Mouse (Mus musculus) testis, adult 2 months (tissue): ENCODE data around the gene Myo6. TPM values are rescaled to one million over a fixed set of nuclear protein-coding genes. Genes with fewer than 3 reads are reported as not detected.

Source experiments
- H3K27ac ChIP-seq: fragments of 200-500 bp; 2 replicates; pipeline ENCODE4 v1.5.1; 2012; ENCODE audit warnings: low read depth, low read length; ENCODE audit not compliant: control insufficient read depth, insufficient read depth
- H3K27me3 ChIP-seq: fragments of 200-500 bp; 2 replicates; pipeline ENCODE4 v1.6.1; 2012; ENCODE audit warnings: mild to moderate bottlenecking, low read length, moderate library complexity; ENCODE audit not compliant: control insufficient read depth, insufficient read depth
- H3K36me3 ChIP-seq: fragments of 200-500 bp; 2 replicates; pipeline ENCODE4 v1.6.1; 2012; ENCODE audit warnings: mild to moderate bottlenecking, low read length; ENCODE audit not compliant: control insufficient read depth, insufficient read depth
- H3K4me1 ChIP-seq: fragments of 200-500 bp; 2 replicates; pipeline ENCODE4 v1.6.1; 2012; ENCODE audit warnings: low read length; ENCODE audit not compliant: control insufficient read depth, insufficient read depth
- H3K4me3 ChIP-seq: fragments of 200-500 bp; 2 replicates; pipeline ENCODE4 v1.5.1; 2012; ENCODE audit warnings: low read depth, mild to moderate bottlenecking, low read length, moderate library complexity, mixed read lengths; ENCODE audit not compliant: control insufficient read depth
- CTCF ChIP-seq: fragments of 200-500 bp; IDR thresholded peaks from 2 replicates; pipeline ENCODE4 v1.5.1; 2012; ENCODE audit warnings: low read depth, mild to moderate bottlenecking, inconsistent platforms, low read length, moderate library complexity; ENCODE audit not compliant: control insufficient read depth, insufficient read depth, insufficient replicate concordance
- POLR2A ChIP-seq: fragments of 200-500 bp; IDR thresholded peaks from 2 replicates; pipeline ENCODE4 v1.6.1; 2012; ENCODE audit warnings: low read depth, mild to moderate bottlenecking, inconsistent platforms, low read length, moderate library complexity; ENCODE audit not compliant: control insufficient read depth
- polyA plus RNA-seq: library from polyadenylated mRNA; depleted of rRNA; stranded (reverse); fragments of >200 nt; gene quantifications from 2 replicates; pipeline ENCODE4 v1.2.3, GENCODE M21; 2012

Gene Myo6
- polyA plus RNA-seq, 1 experiment, result 6.7 TPM

- no peak overlapping the region for H3K4me3 ChIP-seq
- no peak overlapping the region for H3K27ac ChIP-seq
- no peaks in the 10 kb centered on the region for H3K36me3 ChIP-seq
- no peaks in the 10 kb centered on the region for H3K4me1 ChIP-seq
- TF ChIP-seq POLR2A (no peak), CTCF (no peak)
- no peaks in the 10 kb centered on the region for H3K27me3 ChIP-seq
Measured at GRCm38 (mm10) chr9:80216786-80217501, 52.1 kb downstream of the Myo6 start.

- H3K4me1 ChIP-seq, result no peaks in the 10 kb centered on the region
- TF ChIP-seq POLR2A, result no peak
- no peak for TF ChIP-seq CTCF
- no peak overlapping the region for H3K4me3 ChIP-seq
- H3K27me3 ChIP-seq, result no peaks in the 10 kb centered on the region
- no peak overlapping the region for H3K27ac ChIP-seq
- H3K36me3 ChIP-seq, result no peaks in the 10 kb centered on the region
Measured at GRCm38 (mm10) chr9:80218718-80219117, 53.9 kb downstream of the Myo6 start.

- Histone ChIP-seq H3K4me1 (no peaks in the 10 kb centered on the region), H3K27ac (no peak overlapping the region), H3K36me3 (no peaks in the 10 kb centered on the region), H3K4me3 (no peak overlapping the region), H3K27me3 (no peaks in the 10 kb centered on the region)
- TF ChIP-seq POLR2A, result no peak
- no peak for TF ChIP-seq CTCF
Measured at GRCm38 (mm10) chr9:80223989-80224635, 59.3 kb downstream of the Myo6 start.

- Histone ChIP-seq H3K27ac (no peak overlapping the region), H3K27me3 (no peaks in the 10 kb centered on the region), H3K4me1 (no peaks in the 10 kb centered on the region), H3K36me3 (no peaks in the 10 kb centered on the region), H3K4me3 (no peak overlapping the region)
- no peak for TF ChIP-seq POLR2A
- TF ChIP-seq CTCF, result no peak
Measured at GRCm38 (mm10) chr9:80226579-80227325, 61.9 kb downstream of the Myo6 start.

GRCm38 (mm10) chr9:80233831-80234455 lies 69.1 kb downstream of the Myo6 start:
- Histone ChIP-seq H3K36me3 (no peaks in the 10 kb centered on the region), H3K27me3 (no peaks in the 10 kb centered on the region), H3K4me3 (no peak overlapping the region), H3K27ac (no peak overlapping the region), H3K4me1 (no peaks in the 10 kb centered on the region)
- TF ChIP-seq POLR2A (no peak), CTCF (no peak)

- no peaks in the 10 kb centered on the region for H3K27me3 ChIP-seq
- no peak overlapping the region for H3K27ac ChIP-seq
- no peak for TF ChIP-seq POLR2A
- no peak for TF ChIP-seq CTCF
- no peaks in the 10 kb centered on the region for H3K36me3 ChIP-seq
- H3K4me3 ChIP-seq, result no peak overlapping the region
- H3K4me1 ChIP-seq, result no peaks in the 10 kb centered on the region
Measured at GRCm38 (mm10) chr9:80237184-80237799, 72.5 kb downstream of the Myo6 start.
